Mouse (Mus musculus) WW6 (cell line): ENCODE measurements around the gene Ano6.

ENCODE experiments used
- DNase-seq: peaks from one replicate; pipeline ENCODE4 v3.0.0-alpha.2; 2013; ENCODE audit warnings: low read depth, low spot score

Ano6 gene

GRCm38 (mm10) chr15:95767825-95768224 is 22.8 kb upstream of the Ano6 start:
- DNase-seq, result no peak

- DNase-seq, result no peak
Observed at GRCm38 (mm10) chr15:95768703-95769102, 21.9 kb upstream of the Ano6 start.

GRCm38 (mm10) chr15:95769576-95769975 is 21.1 kb upstream of the Ano6 start:
- no peak for DNase-seq

DNA sequence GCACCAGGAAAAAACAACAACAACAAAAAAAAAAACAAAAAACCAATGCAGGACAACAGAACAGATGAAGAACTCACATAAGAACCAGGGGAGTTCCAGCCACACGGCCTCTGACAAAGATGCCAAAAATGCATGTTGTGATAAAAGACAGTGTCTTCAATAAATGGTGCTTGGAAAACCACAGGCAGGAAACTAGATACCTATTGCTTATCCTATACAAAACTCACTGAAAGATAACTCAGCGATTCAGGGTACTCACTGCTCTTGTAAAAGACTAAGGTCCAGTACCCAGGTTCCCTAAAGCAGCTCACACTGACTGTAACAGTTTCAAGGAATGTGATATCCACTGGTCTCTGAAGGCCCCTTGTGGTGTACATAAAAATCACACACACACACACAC is 20.3 kb upstream of the Ano6 start:
- no peak for DNase-seq

- no peak for DNase-seq
Observed at GRCm38 (mm10) chr15:95772374-95772773, 18.3 kb upstream of the Ano6 start.

- DNase-seq, result no peak
Observed at GRCm38 (mm10) chr15:95772861-95773836, 17.5 kb upstream of the Ano6 start.

DNA sequence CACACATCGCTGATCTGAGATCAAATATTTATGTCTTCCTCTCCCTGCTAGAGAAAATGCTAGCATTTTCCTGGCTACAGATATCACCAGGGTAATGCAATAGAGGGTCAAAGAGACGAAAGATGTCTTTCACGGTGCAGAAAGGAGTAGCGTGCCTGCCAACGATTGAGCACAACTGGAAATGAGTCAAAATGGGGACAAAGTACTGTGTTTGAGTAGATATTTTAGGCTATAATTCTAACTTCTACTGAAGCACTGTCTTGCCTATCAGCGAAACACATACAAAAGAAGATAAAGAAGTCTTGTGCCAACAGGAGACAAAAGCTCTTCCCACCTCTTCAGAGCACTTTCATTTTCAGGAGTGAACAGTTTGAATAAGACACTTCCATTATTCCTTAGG is 16.4 kb upstream of the Ano6 start:
- no peak for DNase-seq

- no peak for DNase-seq
Observed at GRCm38 (mm10) chr15:95774674-95775414, 15.8 kb upstream of the Ano6 start.

- DNase-seq, result no peak
Observed at GRCm38 (mm10) chr15:95777743-95778142, 12.9 kb upstream of the Ano6 start.

DNA sequence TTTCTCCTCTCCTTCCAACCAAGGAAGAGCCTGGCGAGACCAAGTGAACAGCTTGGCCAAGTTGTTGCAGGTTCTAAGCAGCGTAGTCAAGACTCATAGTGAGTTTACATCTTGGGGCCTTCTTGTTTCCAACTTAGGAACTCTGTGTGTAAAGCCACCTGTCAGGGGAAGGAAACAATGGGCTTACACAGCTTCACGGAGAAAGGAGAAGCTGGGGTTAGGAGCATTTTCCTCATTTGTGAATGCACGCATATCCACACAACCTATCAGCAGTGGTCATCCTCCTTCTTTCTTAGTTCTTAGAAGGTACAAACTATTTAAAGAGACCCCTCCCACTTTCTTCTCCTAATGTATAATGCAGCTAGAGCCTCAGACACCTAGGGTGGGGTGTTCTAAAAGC is 11.9 kb upstream of the Ano6 start:
- DNase-seq, result no peak

DNA sequence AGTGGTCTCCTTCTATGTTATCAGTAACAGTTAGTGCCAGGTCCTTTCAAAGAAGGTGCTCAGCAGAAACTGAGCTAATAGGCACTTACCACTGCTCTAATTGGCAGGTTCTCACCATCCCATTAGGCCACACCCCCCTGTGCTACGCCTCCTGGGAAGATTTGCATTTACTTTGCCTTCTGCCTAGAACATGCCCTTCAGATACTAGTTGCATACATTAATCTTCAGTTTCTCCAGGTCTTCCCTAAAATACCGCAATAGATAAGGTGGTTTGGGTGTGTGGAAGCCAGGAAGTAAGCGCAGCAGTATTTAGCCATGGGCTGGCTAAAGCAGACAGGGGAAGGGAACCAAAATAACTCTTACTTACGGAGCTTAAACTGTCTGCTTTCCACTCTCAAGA is 4.0 kb upstream of the Ano6 start:
- DNase-seq, result no peak

DNA sequence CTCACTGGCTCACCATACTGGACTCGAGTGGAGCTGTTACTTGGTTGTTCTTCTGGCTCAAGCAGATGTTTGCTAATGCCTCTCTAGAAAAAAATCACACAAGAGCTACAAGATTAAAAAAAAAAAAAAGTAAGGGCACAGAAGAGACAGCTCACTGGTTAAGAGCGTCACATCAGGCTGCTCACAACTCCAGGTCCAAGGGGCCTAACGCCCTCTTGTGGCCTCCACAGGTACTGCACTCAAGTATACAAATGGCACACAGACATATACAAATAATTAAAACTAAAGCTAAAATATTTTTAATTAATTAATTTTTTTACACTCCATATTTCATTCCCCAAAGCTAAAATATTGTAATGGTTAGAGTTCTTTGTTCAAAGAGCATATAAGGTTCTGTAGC is 3.1 kb upstream of the Ano6 start:
- DNase-seq, result no peak

GRCm38 (mm10) chr15:95789562-95790528 is 798 bp upstream of the Ano6 start:
- no peak for DNase-seq

DNA sequence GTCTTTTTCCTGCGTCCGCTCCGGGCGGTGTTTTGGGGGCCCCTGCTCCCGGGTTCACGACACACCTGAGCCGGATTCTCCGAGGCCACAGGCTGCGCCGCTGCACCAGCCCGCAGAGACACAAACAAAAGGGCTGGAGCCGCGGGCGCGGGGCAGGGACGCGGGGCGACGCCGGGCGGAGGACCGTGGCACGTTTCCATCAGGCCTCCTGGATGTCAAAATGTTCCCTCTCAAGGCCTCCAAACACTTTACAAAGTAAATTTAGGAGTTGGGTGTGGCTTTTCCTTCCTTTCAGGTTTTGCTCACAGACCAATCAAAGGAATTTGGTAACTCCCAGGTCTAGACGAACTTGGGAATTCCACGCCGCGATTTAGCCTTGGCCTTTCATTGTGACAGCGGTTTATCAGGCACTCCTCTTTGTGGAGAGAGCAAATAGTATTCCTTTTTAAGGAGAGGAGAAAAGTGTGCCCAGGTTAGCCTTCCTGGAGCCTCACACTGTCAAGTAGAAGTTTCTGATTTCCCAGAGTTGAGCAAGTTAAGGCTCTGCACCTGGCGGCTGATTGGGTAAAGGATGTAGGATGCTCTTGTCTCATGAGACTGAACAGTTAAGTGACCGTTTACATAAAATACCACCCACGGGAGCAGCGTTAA is 623 bp downstream of the Ano6 start:
- DNase-seq, result no peak

DNA sequence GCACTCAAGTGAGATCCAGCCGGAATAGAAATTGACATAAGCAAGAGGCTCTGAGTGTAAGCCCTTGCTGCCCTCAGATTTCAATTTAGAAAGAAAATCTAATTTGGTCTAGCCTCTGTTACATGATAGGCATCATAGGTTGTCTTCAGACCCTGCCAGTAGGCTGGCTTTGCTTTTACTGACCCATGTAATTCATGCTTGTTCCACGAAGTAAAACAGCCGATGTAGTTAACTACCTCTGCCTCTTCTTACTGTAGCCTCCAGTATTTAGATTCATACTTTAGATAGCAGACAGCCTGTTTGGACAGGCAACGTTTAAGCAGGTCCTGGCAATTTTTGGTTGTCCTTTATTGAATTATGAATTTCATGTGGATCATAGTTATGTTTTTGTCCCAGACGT is 1.2 kb downstream of the Ano6 start:
- DNase-seq, result no peak

DNA sequence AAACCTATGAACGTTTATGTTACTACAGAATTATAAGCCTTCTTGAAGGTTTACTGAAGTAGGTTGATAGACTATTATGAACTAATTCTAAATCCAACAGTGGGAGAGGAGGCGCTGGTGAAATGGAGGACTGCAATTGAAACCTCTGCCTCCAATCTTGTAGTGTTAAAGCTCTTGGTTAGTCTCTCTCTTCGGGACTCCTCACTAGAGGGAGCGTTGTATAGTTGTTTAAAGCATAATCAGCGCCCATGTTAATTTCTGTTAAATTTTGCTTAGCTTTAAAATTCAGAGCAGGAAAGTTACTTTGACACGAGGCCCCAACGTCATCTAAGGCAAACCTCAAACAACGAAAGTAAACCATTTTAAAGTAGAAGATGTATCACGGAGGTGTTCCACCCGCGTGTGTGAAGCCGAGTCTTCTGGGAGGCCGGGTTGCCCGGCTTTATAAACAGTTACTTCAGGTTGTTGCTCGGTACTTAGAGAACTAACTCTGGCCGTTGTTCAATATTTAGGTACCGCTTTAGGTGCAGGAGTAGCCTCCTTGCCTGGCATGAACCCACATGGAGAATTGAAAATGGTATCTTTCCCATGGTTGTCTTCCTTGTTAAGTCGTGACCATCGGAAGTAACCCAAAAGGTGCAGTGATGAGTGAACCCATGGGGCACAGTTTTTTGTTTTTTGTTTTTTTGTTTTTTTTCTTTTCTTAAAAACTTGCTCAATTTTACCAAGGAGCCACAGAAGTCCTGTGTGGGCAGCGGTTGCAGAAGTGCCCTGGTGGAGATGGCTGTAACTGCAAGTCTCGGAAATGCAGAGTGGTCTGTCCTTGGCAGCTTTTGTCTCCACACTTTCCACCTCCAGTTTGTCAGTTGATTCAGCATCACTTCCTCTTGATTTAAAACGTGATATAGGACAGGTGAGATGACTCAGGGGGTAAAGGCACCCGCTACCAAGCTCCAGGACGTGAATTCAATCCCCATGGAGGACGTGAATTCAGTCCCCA is 1.9 kb downstream of the Ano6 start:
- DNase-seq, result no peak

DNA sequence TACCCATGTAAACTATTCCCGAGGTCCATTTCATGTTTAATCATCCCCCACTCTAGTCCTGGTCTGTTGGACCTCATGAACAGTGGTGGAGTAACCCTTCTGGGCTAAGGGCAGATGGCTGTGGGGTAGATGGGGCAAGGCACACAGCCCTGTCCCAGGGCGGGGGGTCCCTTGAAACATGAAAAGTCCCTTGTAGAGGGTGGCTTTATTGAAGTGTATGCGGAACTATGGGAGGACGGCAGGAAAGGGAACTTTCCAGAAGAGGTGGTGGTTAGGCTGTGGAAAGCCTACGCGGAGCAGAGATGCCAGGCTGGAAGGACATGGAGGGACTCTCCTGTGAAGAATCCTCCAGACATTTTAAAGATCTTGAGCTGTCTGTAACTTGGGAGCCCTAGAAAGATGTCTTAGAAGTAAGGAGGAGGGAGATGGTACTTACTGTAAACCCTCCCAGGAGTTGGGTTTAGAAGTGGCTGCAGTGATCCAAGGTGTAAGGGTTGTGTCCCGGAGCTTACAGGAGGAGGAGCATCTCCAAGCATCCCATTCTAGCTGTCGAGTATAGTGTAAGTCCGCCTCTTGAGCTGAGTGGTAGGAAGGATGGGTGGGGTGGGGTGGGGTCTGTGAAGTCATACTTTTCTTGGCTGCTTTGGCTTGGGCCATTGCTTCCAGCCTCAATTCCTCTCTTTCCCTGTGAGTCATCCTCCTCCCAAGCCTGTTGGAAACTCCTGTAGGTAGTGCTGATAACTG is 3.3 kb downstream of the Ano6 start:
- DNase-seq, result no peak

DNA sequence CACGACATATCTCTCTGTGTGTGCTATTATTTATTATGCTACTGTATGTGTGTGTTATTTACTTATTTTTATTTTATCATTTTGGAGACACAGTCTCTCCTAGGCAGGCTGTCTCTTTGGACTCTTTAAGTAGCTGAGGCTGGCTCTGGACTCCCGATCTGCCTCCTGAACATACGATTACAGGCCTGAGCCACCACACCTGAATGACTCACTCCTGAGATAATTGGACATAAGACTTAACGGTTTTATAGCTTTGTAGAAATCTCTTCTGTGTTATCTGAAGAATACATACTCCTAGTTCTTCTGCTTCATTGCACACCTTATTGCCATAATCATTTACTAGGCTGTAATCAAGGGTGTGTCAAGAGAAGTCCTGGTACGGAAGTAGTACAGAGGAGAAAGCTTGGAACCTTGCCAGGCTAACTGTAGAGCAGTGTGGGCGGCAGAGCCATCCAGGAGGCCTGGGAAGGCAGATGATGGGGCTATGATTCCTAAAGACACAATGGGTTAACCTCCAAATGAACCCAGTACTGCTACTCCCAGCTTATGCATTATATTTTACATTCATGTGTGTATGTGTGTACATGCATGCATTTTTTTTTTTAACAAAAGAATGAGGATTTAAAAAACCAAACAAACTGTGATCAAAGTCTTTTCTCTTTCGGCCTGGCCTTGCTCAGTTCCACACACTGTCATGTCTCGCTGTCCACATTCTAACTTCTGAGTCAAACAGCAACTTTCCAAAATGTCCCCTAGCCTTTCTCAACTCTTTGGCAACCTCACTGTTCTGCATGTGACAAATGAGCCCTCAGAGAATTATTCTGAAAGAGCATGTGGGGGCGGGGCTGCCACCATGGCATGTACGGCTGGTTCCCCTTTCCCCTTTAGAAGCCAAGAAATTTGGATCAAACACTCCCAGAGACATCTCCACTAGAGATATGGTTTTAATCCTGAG is 4.2 kb downstream of the Ano6 start:
- DNase-seq, result no peak
